Mouse (Mus musculus): Measurements from ENCODE around the gene Htr2a.

GRCm38 (mm10) chr14:74709054-74709453 lies 68.4 kb downstream of the Htr2a start:
- TF ChIP-seq MAFK (IDR thresholded peaks at IDR 0.05; ENCODE audit: insufficient replicate concordance, low read length): no peak
- no peak for TF ChIP-seq NELFE (IDR thresholded peaks at IDR 0.05; ENCODE audit: low read depth, low read length)
- no peak for TF ChIP-seq TBP (conservative IDR thresholded peaks at IDR 0.05; ENCODE audit: low read depth, low read length)
- TF ChIP-seq RCOR1 (conservative IDR thresholded peaks at IDR 0.05; ENCODE audit: low read depth, low read length): no peak
- no peak for TF ChIP-seq ZC3H11A (IDR thresholded peaks at IDR 0.05; ENCODE audit: low read depth, low read length)
- no peak for TF ChIP-seq POLR2A (IDR thresholded peaks at IDR 0.05; ENCODE audit: low read depth, low read length)
- TF ChIP-seq TCF12 (IDR thresholded peaks at IDR 0.05; ENCODE audit: low read depth, low read length): no peak
- peak; percentile 29 to 81; a peak in 3 of 4 replicates for TF ChIP-seq CTCF (conservative IDR thresholded peaks at IDR 0.05 in 1 of 2, IDR thresholded peaks at IDR 0.05 in 1 of 2; ENCODE audit: low read depth in 2 of 2, low read length in 2 of 2)
- no peak for TF ChIP-seq ZKSCAN1 (IDR thresholded peaks at IDR 0.05; ENCODE audit: borderline replicate concordance, low read depth, low read length)
- TF ChIP-seq ZNF384 (IDR thresholded peaks at IDR 0.05; ENCODE audit: low read depth, low read length): no peak
- no peak for TF ChIP-seq GABPA (IDR thresholded peaks at IDR 0.05; ENCODE audit: insufficient replicate concordance, low read depth, low read length)
